ENCODE assay signal across 8 mouse cellular contexts in genomic region chr11:11973366-11974014, GRCm38 (mm10).
DNase-seq lines count a peak whose midpoint lies in the region; ATAC-seq lines count a peak whose summit lies in the region.

No protein-coding gene starts in this region.

- H3K4me1 ChIP-seq in hindbrain, embryonic 12.5 days, result no peaks in the 10 kb centered on the region
- H3K4me1 ChIP-seq in lung, embryonic 16.5 days (replicated peaks; ENCODE audit: control insufficient read depth, insufficient read depth, low read length), result 0 out of 2 replicates have a peak, but pooled peaks cover 5% of the 10 kb centered on the region

- H3K36me3 ChIP-seq in hindbrain, embryonic 12.5 days, result peaks cover 4% of the 10 kb centered on the region; the same call in 1 of the 2 replicates
- H3K36me3 ChIP-seq in lung, embryonic 16.5 days (ENCODE audit: control insufficient read depth, insufficient read depth, low read length), result peaks cover 15% of the 10 kb centered on the region

- no peaks in the 10 kb centered on the region for H3K9me3 ChIP-seq in hindbrain, embryonic 12.5 days (replicated peaks)
- no peaks in the 10 kb centered on the region for H3K9me3 ChIP-seq in lung, embryonic 16.5 days (ENCODE audit: control insufficient read depth, low read length)

- no peak overlapping the region for H3K4me3 ChIP-seq in hindbrain, embryonic 12.5 days
- H3K4me3 ChIP-seq in lung, embryonic 16.5 days (ENCODE audit: low read length), result no peak overlapping the region

- peak; percentile 91 for DNase-seq in R1 (ENCODE audit: low read depth, low spot score)
- DNase-seq in cerebellum, adult 9-11 months, result peak; percentile 37
- peak; percentile 51 to 64 for DNase-seq in frontal cortex, postnatal 14 days (ENCODE audit: low spot score in 2 of 2)
- DNase-seq in layer of hippocampus, adult 9-11 months, result peak; percentile 61
- DNase-seq in retina, postnatal 1 day, result peak; percentile 81
- peak; percentile 83 for DNase-seq in thymus, postnatal 4 days

- H3K27ac ChIP-seq in hindbrain, embryonic 12.5 days, result no peak overlapping the region
- H3K27ac ChIP-seq in lung, embryonic 16.5 days (ENCODE audit: low read length), result 0 out of 2 replicates have a peak overlapping the region, but pooled peaks have one; percentile 51

- H3K4me2 ChIP-seq in hindbrain, embryonic 12.5 days (replicated peaks), result no peak overlapping the region
- no peak overlapping the region for H3K4me2 ChIP-seq in lung, embryonic 16.5 days (ENCODE audit: low read depth, low read length)

- H3K27me3 ChIP-seq in hindbrain, embryonic 12.5 days, result no peaks in the 10 kb centered on the region
- no peaks in the 10 kb centered on the region for H3K27me3 ChIP-seq in lung, embryonic 16.5 days (ENCODE audit: control insufficient read depth, insufficient read depth, low read depth, low read length)

- ATAC-seq in hindbrain, embryonic 12.5 days (ENCODE audit: low FRiP score), result peak; percentile 79
- peak; percentile 83 for ATAC-seq in lung, embryonic 16.5 days (ENCODE audit: low read depth)

- WGBS in hindbrain, embryonic 12.5 days, result 45% methylated on average over 8 of the region's 8 CpGs
- WGBS in lung, embryonic 16.5 days, result 39% methylated on average over 8 of the region's 8 CpGs

- H3K9ac ChIP-seq in hindbrain, embryonic 12.5 days, result no peak overlapping the region
- no peak overlapping the region for H3K9ac ChIP-seq in lung, embryonic 16.5 days (ENCODE audit: low read length)

Comparison
In these comparisons a context has a peak if more than half of its experiments do, and no peak if none do; other contexts are left out.
1. DNase-seq: peak in every context shown above with its lines; median percentile 91 in R1; 83 in thymus, postnatal 4 days; 81 in retina, postnatal 1 day; 61 in layer of hippocampus, adult 9-11 months; 58 in frontal cortex, postnatal 14 days; 37 in cerebellum, adult 9-11 months.